Mouse (Mus musculus): ENCODE measurements at regions not wholly inside any gene's neighbourhood (a gene's known extent, or its start where the extent isn't known, plus 50 kb on each side); places are given as distances from the start of the nearest gene placed in this dataset.

GRCm38 (mm10) chr9:87464141-87464540 is 208.8 kb upstream of the Cep162 start:
- ATAC-seq (replicated peaks; ENCODE audit: poor library complexity) = no peak

GRCm38 (mm10) chr9:87453261-87453660 is 197.9 kb upstream of the Cep162 start:
- no peak for ATAC-seq (replicated peaks; ENCODE audit: poor library complexity)

- ATAC-seq (replicated peaks; ENCODE audit: poor library complexity) = no peak
Measured at GRCm38 (mm10) chr9:87452571-87452970, 197.2 kb upstream of the Cep162 start.

GRCm38 (mm10) chr9:87443467-87444235 is 188.3 kb upstream of the Cep162 start:
- no peak for ATAC-seq (replicated peaks; ENCODE audit: poor library complexity)

- no peak for ATAC-seq (replicated peaks; ENCODE audit: poor library complexity)
Measured at GRCm38 (mm10) chr9:87432072-87432471, 176.7 kb upstream of the Cep162 start.

- ATAC-seq (replicated peaks; ENCODE audit: poor library complexity) = no peak
Measured at GRCm38 (mm10) chr9:87431523-87431922, 176.2 kb upstream of the Cep162 start.

GRCm38 (mm10) chr9:87425201-87425600 is 169.9 kb upstream of the Cep162 start:
- peak; percentile 44; the same call in 1 of the 2 replicates for ATAC-seq (replicated peaks; ENCODE audit: poor library complexity)

- ATAC-seq (replicated peaks; ENCODE audit: poor library complexity) = no peak
Measured at GRCm38 (mm10) chr9:87421175-87421574, 165.8 kb upstream of the Cep162 start.

GRCm38 (mm10) chr9:87419376-87419775 is 164.0 kb upstream of the Cep162 start:
- ATAC-seq (replicated peaks; ENCODE audit: poor library complexity) = no peak; the same call in 1 of the 2 replicates

- no peak for ATAC-seq (replicated peaks; ENCODE audit: poor library complexity)
Measured at GRCm38 (mm10) chr9:87412894-87413293, 157.6 kb upstream of the Cep162 start.

GRCm38 (mm10) chr9:87411044-87411443 is 155.7 kb upstream of the Cep162 start:
- no peak for ATAC-seq (replicated peaks; ENCODE audit: poor library complexity)

GRCm38 (mm10) chr9:87409736-87410135 is 154.4 kb upstream of the Cep162 start:
- no peak for ATAC-seq (replicated peaks; ENCODE audit: poor library complexity)

GRCm38 (mm10) chr9:87408805-87409204 is 153.5 kb upstream of the Cep162 start:
- no peak for ATAC-seq (replicated peaks; ENCODE audit: poor library complexity)

- ATAC-seq (replicated peaks; ENCODE audit: poor library complexity) = no peak
Measured at GRCm38 (mm10) chr9:87406476-87406875, 151.1 kb upstream of the Cep162 start.

- no peak for ATAC-seq (replicated peaks; ENCODE audit: poor library complexity)
Measured at GRCm38 (mm10) chr9:87405115-87405720, 149.9 kb upstream of the Cep162 start.

- ATAC-seq (replicated peaks; ENCODE audit: poor library complexity) = no peak
Measured at GRCm38 (mm10) chr9:87402010-87402409, 146.7 kb upstream of the Cep162 start.

GRCm38 (mm10) chr9:87387516-87387915 is 132.2 kb upstream of the Cep162 start:
- no peak for ATAC-seq (replicated peaks; ENCODE audit: poor library complexity)

GRCm38 (mm10) chr9:87383513-87383912 is 128.2 kb upstream of the Cep162 start:
- ATAC-seq (replicated peaks; ENCODE audit: poor library complexity) = no peak

- ATAC-seq (replicated peaks; ENCODE audit: poor library complexity) = no peak
Measured at GRCm38 (mm10) chr9:87377921-87378320, 122.6 kb upstream of the Cep162 start.

- ATAC-seq (replicated peaks; ENCODE audit: poor library complexity) = no peak
Measured at GRCm38 (mm10) chr9:87376731-87377310, 121.5 kb upstream of the Cep162 start.

- ATAC-seq (replicated peaks; ENCODE audit: poor library complexity) = no peak
Measured at GRCm38 (mm10) chr9:87372251-87372905, 117.0 kb upstream of the Cep162 start.

GRCm38 (mm10) chr9:87369059-87369458 is 113.7 kb upstream of the Cep162 start:
- no peak for ATAC-seq (replicated peaks; ENCODE audit: poor library complexity)
